Mouse (Mus musculus): ENCODE results near the gene Opcml.

DNA sequence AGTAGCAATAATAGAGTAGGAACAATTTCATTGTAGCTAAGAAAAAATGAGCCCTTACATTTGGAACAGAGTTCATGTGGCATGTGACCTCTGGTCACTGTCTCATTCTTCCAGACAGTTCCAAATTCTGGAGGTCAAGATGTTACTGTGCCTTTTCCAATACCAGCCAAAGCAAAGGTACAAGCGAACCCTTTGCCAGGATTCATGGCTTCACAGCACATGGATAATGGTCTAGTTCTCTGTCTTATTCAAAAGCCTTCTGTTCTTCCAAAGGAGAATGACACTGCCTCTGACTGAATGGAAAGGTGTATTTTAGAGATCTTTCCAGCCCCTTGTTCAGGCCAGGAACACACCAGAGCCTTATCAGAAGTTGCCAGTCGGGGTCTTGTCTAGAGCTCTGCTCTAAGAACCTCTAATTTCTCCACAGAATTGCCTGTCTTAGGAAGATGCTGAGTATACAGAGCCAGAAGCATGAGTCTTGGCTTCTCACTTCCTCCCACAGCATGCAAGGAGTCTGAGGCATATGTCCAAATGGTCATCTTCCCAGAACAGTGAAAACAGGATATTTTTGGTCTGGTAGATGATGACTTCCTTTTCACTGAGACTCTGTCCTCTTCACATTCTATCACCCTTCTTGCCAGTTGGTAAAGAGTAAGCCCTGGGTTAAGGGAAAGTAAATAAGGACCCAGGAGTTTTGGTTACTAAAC lies 827.8 kb downstream of the Opcml start:
- TF ChIP-seq POLR2A (IDR thresholded peaks at IDR 0.05; ENCODE audit: extremely low read depth, insufficient read depth, low read length) (no peak), CTCF (IDR thresholded peaks at IDR 0.05; ENCODE audit: low read depth, low read length) (no peak)

Data from liver, adult 2 months (tissue).